Mouse (Mus musculus) G1E (cell line): ENCODE results near the gene Nus1.

Source experiments
- CTCF ChIP-seq: IDR thresholded peaks from 2 replicates; pipeline ENCODE4 v1.5.1; 2012; ENCODE audit warnings: low read depth, low read length, inconsistent platforms, mixed read lengths
- GATA2 ChIP-seq: IDR thresholded peaks from 2 replicates; pipeline ENCODE4 v1.6.1; 2012; ENCODE audit warnings: low read depth, low read length, inconsistent platforms, borderline replicate concordance
- POLR2AphosphoS5 ChIP-seq: IDR thresholded peaks from 2 replicates; pipeline ENCODE4 v1.6.1; 2012; ENCODE audit warnings: low read depth, low read length, inconsistent platforms; ENCODE audit not compliant: insufficient replicate concordance
- TAL1 ChIP-seq: conservative IDR thresholded peaks from 2 replicates; pipeline ENCODE4 v1.6.1; 2012; ENCODE audit warnings: low read depth, low read length, inconsistent platforms, mixed read lengths

- TF ChIP-seq CTCF (no peak), TAL1 (no peak), GATA2 (no peak), POLR2AphosphoS5 (no peak)
Measured at GRCm38 (mm10) chr10:52427634-52428415, 10.5 kb downstream of the Nus1 start.
